Mouse (Mus musculus): ENCODE measurements at regions not wholly inside any gene's neighbourhood (a gene's known extent, or its start where the extent isn't known, plus 50 kb on each side); places are given as distances from the start of the nearest gene placed in this dataset.
"Not testable (repeated sequence)": the region's sequence is repeated elsewhere in the genome, so short reads cannot be mapped to it uniquely, and the experiment has no call there.

GRCm38 (mm10) chr17:79547075-79547474, 64.6 kb upstream of the Rmdn2 start:
- in situ Hi-C loops (cut with MboI, MseI): no loop called here

DNA sequence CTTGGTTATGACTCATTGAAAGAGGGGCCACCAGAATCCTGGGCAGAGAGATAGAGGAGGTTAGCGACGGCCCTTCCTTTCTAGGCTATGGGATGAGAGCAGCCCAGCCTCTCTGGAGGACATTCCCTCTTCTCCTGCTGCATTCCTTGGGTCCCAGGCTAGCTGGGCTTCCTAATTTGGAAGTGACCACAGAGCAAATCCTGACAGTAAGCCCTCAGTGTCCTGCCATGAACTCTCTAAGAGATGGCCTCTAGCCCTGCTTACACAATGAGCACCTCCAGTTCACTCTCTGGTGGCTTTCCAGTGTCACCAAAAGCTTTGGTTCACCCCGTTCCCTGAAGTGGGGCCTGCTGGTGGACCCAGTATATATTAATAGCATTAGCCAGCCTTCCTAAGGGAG, 64.1 kb upstream of the Rmdn2 start:
- in situ Hi-C loops (cut with MboI, MseI): no loop called here

GRCm38 (mm10) chr17:79550409-79550808, 61.3 kb upstream of the Rmdn2 start:
- in situ Hi-C loops (cut with MboI, MseI): not testable (repeated sequence)

- in situ Hi-C loops (cut with MboI, MseI): no loop called here
Measured at GRCm38 (mm10) chr17:79553850-79554249, 57.8 kb upstream of the Rmdn2 start.

DNA sequence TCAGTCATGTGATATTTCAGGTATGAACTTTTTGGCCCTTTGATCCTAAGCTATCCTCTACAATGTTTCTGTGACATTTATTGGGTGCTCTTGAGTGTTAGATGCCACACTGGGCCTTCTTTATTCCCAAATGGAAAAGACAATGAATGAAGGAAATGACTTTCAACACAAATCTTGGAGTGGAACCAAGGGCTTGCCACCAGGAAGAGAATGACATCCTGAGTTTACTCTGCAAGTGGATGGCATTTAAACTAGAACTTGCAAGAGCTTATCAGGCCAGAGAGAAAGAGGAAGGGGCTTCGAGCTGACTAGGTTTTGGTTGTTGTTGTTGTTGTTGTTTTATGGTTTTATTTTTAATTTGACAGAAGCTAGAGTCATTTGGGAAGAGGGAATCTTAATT, 56.1 kb upstream of the Rmdn2 start:
- in situ Hi-C loops (cut with MboI, MseI): no loop called here

Data from T-helper 2 cell (primary cell).